Mouse (Mus musculus): Measurements from ENCODE around the gene Snrpd2.
A peak's percentile ranks its signal among the peaks of the same experiment; 100 is the strongest.

Gene Snrpd2

DNA sequence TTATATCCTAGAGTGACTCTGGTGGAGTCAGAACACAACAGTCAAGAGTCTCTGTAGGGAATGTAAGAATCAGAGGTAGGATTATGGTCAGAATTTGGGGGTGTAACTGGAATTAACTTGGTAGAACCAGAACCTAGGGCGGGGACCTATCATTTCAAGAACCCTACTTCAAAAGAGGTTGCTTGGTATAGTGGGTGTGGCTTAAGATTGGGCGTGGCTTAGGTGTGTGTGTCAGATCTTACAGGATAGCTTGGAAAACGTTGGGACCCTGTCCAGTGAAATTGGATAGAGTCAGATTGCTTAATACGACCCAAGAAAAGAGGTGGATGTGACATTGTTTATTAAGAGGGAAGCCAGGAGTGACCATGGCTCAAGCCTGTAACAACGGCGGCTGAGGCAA, 30.4 kb downstream of the Snrpd2 start:
- no peak for DNase-seq

GRCm38 (mm10) chr7:19180862-19181429, 31.4 kb downstream of the Snrpd2 start:
- no peak for DNase-seq

GRCm38 (mm10) chr7:19184250-19184649, 34.7 kb downstream of the Snrpd2 start:
- no peak for DNase-seq

- no peak for DNase-seq
These were observed 35.2 kb downstream of the Snrpd2 start for GRCm38 (mm10) chr7:19184758-19185157.

GRCm38 (mm10) chr7:19194676-19195075, 45.2 kb downstream of the Snrpd2 start:
- no peak for DNase-seq

DNA sequence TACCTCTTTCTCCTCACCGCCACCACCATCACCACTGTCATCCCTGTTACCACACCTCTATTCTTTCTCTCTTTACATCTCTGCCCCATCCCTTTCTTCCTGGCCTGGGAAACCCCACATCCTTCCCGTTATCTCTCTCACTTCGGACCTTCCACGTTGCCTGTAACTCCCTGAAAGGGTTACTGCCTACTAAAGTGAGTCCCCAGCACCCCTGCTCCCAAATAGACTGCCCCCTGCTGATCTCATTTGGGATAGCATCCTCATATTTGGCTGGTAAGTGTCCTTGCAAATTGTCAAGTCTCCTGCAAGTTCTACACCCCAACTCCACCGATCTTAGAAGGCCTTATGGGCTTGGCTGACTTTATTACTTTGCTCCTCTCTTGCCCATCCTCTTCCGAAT, 47.2 kb downstream of the Snrpd2 start:
- DNase-seq: peak; percentile 35

GRCm38 (mm10) chr7:19197985-19198384, 48.5 kb downstream of the Snrpd2 start:
- no peak for DNase-seq

- no peak for DNase-seq
These were observed 52.1 kb downstream of the Snrpd2 start for GRCm38 (mm10) chr7:19201660-19202059.

DNA sequence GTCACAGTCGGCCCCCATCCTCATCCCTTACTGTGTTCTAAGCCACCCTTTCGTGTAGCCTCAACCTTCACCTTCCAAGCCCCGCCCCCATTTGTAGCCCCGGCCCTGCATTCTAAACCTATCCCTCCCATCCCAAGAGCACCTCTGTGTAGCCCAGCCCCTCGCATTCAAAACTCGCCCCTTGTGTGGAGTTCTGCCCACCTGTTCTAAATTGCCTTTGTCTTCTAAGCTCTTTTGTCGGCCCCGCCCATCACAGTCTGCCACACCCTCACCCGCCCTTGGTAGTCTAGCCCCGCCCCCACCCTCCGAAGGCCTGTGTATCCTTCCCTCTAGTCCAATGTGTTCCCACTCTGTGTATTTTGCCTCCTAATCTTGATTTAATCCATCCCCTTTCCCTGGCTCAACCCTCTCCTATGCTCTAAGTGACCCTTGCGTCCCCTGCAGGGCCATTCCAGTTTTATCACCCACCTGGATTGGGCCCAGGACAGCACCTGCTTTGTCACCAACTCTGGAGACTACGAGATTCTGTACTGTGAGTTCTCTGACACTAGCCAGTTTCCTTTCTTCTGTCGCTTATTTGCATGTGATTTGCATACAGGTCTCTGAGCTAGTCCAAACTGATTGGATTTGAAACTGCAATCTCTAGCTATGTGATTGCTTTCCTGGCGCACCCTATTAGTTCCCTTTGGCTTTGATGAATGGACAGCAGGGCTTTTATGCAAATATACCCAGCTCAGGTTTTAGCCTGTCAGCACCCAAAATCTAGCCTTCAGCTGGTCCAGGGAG, 52.7 kb downstream of the Snrpd2 start:
- DNase-seq: no peak
